Mouse (Mus musculus) heart, adult 2 months (tissue): Measurements from ENCODE around the gene Cd40lg.

Experiments
- CTCF ChIP-seq: fragments of 200-600 bp; IDR thresholded peaks from 2 replicates; pipeline ENCODE4 v1.8.1; 2022; ENCODE audit warnings: antibody characterized with exemption, mild to moderate bottlenecking, moderate library complexity
- POLR2A ChIP-seq: fragments of 200-500 bp; IDR thresholded peaks from 2 replicates; pipeline ENCODE4 v1.6.1; 2011; ENCODE audit warnings: mild to moderate bottlenecking, low read depth, low read length, control low read depth; ENCODE audit not compliant: insufficient read depth

GRCm38 (mm10) chrX:57228178-57228577 lies 16.2 kb downstream of the Cd40lg start:
- no peak for TF ChIP-seq CTCF
- TF ChIP-seq POLR2A, result no peak
